Mouse (Mus musculus) embryo, embryonic 10 days (tissue): Measurements from ENCODE around the gene Trim46.
"Not testable (repeated sequence)": the region's sequence is repeated elsewhere in the genome, so short reads cannot be mapped to it uniquely, and the experiment has no call there.

Source experiments
- DNase-seq: peaks from one replicate; pipeline ENCODE4 v3.0.0-alpha.2; 2015; ENCODE audit warnings: low spot score

Gene Trim46

DNA sequence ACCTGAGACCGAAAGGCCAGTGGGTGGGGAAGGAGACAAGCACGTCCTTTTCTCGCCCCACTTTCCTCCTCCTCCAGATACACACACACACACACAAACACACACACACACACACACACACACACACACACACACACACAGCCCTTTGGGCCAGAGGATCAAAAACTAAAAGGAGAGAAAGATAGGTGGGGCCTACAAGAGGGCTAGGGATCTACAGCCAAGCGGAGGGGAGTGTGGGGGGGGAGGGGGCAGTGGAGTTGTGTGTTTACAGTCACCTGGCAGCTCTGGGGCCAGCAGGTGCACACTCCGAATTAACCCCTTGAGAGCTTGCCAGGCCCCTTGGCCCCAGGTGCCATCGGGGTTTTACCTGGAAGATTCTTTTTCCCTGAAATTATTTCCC, 13.5 kb downstream of the Trim46 start:
- DNase-seq = no peak

DNA sequence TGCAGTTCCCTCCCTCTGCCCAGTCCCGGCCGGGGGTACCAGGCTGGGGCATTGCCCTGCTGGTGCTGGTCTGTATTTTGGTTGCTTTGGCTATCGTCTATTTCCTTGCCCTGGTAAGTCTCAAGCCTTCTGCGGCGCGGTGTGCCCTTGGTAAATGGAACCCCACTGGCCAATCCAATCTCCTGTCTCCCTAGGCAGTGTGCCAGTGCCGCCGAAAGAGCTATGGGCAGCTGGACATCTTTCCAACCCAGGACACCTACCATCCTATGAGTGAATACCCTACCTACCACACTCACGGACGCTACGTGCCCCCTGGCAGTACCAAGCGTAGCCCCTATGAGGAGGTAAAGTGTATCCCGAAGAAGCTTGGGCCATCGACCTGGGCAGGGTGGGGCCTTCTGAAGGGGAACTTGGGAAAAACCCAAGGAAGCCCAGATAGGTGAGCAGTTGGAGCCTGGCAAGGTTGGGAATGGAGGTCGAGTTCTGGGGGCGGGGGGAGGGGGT, 14.3 kb downstream of the Trim46 start:
- no peak for DNase-seq

DNA sequence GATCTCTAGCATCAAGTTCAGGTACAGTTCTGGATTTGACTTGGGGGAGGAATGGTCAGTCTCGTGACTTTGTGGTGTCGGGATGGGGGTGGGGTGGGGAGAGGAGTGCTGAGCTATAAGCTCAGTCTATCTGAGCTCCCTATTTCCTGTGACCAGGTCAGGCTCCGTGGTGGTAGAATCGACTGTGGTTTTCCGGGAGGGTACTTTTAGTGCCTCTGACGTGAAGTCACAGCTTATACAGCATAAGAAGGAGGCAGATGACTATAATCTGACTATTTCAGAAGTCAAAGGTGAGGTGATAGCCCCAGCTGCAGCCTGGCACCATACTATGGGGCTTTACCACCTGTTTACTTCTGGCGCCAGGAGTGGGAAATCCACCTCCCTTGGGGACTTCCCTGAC, 14.8 kb downstream of the Trim46 start:
- DNase-seq = no peak

DNA sequence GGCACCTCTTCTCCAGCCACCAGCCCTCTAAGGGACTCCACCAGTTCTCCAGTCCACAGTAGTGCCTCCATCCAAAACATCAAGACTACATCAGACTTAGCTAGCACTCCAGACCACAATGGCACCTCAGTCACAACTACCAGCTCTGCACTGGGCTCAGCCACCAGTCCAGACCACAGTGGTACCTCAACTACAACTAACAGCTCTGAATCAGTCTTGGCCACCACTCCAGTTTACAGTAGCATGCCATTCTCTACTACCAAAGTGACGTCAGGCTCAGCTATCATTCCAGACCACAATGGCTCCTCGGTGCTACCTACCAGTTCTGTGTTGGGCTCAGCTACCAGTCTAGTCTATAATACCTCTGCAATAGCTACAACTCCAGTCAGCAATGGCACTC, 15.5 kb downstream of the Trim46 start:
- no peak for DNase-seq

DNA sequence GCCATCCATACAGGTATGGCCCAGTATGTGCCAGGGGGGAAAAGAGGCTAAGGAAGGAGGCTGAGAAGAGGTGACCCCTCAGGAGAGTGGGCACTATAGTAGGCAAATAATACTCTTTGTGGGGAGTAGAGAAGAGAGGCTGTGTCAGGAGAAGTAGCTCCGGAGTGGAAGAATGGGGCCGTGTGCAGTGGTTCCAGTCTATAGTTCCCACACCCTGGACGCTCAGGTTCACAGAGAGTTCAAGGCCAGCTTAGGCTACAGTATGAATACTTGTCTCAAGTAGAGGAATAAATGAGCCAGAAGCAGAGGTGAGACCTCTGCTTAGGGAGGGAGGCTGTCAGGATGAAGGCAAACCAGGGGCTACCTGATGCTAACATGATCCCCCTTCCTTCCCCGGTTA, 16.8 kb downstream of the Trim46 start:
- no peak for DNase-seq

DNA sequence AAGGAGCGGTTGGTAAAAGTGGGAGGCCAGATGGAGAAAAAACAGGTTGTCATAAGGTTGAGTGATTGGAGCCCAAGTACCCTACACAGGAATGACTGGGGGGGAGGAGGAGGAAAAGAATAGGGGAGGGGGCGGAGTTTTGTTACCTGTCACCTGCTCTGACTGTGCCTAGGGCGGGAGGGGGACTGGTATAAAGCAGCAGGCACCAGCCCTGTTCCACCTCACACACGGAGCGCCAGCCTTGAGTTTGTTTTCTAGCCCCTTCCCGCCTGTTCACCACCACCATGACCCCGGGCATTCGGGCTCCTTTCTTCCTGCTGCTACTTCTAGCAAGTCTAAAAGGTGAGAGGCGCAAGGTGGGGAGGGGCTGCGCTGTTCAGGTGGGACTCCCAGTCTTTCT, 17.3 kb downstream of the Trim46 start, which contains the start of gene Muc1:
Muc1 (plus strand) TSS at position 222 of the 400 bp plus-strand sequence.
- DNase-seq = no peak

DNA sequence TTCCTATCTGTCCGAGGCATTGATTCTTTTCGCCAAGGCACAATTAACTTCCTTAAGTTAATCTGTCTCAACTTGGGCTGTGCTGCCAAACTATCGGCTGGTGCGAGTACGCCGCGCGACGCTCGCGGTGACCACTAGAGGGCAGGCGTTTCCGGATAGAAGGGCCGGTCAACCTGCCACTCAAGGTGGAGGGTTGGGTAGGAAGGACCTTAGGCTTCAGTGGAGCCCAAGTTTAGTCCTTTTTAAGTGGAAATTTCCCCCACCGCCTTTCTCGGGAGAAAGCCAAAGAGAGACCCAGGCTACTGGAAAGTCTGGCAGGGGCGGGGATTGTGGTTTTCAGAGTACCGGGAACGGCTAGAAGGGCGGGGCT, 17.9 kb downstream of the Trim46 start:
- peak; percentile 96 for DNase-seq

DNA sequence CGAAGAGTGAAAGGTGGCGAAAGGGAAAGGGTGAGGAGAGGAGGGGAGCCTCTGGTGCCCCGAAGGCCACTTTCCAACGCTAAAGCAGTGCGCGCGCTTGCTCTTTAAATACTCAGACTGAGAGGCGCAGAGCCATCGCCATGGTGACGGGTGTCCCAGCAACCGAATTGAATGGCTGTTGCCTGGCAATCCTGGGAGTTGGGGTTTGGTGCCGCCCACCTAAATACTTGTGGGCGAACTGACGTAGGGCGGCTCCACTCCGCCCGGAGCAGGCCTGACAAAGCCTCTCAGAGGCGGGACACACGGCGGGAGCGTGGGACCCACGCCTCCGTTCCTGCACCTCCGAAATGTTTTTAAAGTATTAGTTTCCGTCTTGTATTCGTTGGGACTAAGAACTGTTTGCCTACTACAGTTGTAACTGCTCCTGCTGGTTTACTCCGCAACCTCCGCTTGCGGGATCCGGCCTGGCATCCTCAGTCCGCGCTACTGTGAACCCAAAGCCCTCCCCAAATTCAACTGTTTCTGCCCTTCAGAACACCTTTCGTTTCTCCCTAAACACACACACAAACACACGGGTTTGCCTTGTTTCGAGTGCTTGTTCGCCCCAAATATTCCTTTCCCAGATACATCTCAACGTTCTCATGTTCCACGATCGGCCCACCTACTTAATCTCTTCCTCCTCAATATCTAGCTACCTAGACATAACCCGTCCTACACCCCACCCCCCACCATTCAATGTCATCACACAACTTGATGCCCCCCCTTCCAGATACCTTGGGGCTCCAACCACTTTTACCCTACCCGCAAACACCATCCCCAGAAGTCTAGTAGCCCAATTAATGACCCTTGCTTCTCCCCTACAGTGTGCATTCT, 18.6 kb downstream of the Trim46 start:
- peak; percentile 99 for DNase-seq

DNA sequence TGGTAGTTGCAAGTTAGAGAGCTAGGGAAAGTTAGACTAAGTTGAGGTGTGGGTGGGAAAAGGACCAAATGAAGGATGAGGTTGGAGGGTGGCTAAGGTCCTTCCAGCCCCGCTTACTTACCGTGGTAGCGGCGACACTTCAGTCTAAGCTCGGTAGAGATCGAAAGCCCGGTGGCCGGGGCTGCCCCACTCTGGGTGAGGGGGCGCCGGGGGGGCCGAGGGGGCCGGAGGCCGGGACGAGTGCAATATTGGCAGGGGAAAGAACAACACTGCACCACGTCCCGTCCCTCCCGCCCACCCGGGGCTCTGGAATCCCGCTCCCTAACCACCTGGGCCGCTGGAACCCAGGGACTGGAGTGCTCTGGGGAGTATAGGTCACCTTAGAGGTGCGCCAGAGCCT, 19.2 kb downstream of the Trim46 start, which contains the start of gene Mtx1:
Mtx1 (minus strand) TSS at position 189 of the 400 bp plus-strand sequence.
- DNase-seq = peak; percentile 19

DNA sequence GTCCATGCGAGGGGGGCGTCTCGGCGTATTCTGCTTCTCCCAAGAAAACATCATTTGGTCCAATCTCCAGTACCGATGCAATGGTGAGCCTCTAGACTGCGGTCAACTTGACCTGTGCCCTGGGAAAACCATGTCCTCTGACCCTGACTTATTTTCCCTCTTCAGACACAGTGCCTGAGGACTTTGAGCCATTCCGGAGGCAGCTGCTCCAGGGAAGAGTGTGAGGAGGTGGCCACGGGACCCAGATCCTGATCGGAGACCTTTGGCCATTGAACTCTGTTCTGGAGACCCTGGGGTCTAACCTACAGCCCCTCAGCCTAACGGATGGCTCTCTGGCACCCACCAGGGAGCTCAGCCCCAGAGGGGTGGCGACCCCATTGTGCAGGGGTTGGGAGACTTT, 19.7 kb downstream of the Trim46 start:
- DNase-seq = peak; percentile 54

DNA sequence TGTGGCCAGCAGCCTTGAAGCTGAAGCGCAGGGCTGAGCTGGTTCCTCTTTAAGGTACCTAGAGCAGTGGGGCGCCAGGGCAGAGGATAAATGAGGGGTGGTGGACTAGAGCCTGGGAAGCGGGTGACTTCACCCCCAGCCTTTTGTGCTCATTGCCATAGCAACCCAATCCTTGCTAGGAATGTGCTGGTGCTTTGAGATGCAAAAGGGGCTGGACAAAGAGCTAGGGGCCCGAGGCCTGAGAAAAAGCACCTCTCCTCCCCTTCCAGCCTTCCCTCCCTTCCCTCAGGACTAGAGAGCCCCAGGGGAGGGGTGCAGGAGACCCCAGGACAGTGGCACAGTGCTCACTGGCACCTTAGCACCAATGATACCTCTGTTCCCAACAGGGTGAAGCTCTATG, 20.2 kb downstream of the Trim46 start:
- DNase-seq = peak; percentile 89

DNA sequence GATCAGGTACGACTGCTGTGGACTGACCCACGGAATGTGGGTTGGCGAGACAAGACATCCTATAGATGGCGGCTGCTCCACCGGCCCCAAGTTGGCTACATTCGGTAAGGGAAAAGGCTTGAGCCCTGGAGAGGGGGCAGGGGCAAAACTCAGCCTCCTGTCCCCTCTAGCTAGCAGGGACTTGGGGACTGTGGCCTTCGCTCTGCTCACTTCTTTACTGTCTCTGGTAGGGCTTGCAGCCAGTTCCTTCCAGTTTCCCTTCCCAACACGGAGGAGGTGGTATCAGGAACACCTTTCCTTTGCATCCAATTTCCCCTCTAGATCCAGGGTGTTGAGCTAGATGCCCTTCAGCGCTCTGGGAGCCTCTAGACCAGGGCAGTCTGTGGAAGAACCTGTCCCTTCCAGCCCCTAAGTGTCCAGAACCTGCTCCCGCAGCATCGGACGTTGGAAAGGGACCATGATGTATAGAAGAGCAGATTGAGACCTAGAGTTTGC, 20.7 kb downstream of the Trim46 start:
- no peak for DNase-seq

DNA sequence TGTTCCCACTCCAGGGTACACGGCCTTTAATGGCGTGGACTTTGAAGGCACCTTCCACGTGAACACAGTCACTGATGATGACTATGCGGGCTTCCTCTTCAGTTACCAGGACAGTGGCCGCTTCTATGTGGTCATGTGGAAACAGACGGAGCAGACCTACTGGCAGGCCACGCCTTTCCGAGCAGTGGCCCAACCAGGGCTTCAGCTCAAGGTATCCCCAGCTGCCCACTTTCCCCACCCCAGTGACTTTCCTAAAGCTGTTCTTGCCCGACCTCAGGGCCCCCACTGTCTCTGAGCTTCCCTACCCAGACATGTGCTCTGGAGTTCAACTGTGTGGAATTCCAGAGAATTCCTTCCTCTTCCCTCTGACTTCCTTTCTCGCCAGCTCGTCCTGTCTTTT, 21.3 kb downstream of the Trim46 start:
- no peak for DNase-seq

DNA sequence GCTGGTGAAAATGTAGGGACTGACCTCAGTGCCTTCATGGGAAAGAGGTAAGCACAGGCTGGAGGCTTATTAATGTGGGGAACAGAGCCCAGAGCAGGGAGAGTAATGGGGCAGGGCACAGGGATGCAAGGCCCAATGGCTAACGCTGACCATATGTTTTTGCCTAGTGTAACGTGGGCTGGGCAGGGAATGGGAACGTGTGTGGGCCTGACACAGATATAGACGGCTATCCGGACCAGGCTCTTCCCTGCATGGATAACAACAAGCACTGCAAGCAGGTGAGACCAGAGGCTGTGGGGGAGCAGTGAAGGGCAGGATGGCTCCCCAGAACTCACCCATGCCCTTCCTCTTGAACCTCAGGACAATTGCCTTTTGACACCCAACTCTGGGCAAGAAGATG, 24.9 kb downstream of the Trim46 start:
- DNase-seq = no peak

DNA sequence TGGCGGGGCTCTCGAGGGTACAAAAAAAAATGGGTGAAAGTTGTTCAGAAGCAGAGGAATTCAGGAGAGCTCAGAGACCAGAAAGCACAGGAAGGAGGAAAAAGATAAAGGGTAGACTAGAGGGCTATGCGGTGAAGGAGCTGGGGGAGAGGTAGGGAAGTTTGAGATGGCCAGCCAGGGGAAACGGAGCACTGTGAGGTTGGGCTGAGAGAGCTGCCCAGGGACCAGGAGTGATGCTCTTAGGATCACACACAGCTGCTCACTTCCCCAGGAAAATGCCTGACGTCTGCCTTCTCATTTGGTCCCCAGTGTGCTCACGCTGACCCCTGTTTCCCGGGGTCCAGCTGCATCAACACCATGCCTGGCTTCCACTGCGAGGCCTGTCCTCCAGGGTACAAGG, 26.6 kb downstream of the Trim46 start:
- DNase-seq = peak; percentile 71

DNA sequence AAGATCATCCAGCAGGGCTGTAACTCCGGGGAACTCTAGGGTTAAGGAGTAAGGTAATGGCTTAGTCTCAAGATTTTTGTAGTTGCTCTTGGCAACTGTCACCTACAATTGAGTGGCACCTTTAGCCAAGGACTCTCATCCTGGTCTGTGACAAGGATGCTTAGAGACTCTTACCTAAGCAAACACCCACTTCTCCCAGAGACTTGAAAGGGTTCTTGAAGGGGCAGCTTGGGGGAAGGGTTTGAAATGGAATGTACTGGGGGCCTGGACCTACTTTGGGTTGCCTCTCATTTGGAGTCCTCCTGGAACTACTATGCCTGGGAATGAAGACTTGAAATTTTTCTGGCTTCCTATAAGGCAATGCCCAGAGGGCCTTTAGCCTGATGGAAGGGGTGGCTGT, 27.8 kb downstream of the Trim46 start:
- DNase-seq = no peak

DNA sequence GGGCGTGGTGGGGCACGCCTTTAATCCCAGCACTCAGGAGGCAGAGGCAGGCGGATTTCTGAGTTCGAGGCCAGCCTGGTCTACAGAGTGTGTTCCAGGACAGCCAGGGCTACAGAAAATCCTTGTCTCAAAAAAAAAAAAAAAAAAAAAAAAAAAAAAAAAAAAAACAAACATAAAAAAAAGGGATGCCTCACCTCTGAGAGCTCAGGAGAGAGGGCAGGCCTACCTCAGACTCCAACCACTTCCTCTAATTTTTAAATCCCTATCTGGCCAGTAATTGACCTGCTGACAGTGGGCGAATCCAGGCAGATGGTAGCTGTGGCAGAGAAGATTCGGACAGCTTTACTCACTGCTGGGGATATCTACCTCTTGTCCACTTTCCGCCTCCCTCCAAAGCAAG, 29.7 kb downstream of the Trim46 start:
- DNase-seq = not testable (repeated sequence)

DNA sequence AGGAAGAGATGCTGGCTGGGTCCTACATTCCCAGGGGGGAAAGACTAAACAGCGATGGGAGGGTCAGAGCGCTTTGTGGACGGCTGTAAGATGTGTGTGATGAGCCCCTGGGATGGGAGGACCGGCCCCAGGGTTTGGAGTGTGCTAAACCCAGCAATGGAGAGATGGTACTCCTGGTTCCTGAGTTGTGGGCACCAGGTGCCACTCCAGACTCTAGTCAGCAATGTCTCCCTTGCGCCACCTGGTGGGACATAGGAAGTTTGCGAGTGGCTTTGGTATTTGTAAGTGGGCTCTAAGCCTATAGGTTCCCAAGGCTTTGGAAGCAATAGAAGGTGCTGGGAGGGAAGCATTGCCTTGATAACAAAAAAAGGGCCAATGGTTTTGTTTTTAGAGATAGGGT, 30.3 kb downstream of the Trim46 start:
- DNase-seq = peak; percentile 96

DNA sequence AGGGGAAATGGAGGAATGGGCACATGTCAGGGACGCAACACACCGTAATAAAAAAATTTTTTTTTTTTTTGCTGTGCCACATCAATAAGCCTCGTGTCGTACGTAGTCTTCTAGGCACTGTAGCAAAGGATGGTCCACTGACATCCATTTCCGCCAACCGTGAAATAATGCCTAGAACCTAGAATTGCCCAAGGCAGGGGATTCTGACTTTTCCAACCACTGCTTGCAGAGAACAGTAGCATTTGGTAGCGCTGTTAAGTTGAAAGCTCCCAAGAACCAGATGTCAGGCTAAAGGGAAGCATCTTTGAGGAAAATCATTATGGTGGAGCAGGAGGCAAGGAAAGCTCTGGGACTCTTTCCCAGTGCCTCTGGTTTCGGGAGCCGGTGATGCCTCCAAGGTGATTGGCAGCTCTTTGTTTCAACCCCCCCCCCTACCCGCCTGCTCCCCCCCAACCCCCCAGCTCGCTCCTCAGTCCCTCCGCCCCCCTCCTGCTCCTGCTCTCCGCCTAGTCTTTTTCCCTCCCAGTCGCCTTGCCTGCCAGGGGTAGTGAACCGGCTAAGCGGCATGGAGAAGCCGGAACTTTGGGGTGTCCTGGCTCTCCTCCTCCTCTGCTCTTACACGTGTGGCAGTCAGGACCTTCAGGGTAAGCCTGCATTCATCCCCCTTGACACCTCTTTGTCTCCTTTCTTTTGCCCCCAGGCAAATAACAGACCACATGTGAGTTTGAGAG, 31.3 kb downstream of the Trim46 start, which contains the start of gene Thbs3:
Thbs3 (plus strand) TSS at position 500 of the 731 bp plus-strand sequence.
- peak; percentile 72 for DNase-seq

DNA sequence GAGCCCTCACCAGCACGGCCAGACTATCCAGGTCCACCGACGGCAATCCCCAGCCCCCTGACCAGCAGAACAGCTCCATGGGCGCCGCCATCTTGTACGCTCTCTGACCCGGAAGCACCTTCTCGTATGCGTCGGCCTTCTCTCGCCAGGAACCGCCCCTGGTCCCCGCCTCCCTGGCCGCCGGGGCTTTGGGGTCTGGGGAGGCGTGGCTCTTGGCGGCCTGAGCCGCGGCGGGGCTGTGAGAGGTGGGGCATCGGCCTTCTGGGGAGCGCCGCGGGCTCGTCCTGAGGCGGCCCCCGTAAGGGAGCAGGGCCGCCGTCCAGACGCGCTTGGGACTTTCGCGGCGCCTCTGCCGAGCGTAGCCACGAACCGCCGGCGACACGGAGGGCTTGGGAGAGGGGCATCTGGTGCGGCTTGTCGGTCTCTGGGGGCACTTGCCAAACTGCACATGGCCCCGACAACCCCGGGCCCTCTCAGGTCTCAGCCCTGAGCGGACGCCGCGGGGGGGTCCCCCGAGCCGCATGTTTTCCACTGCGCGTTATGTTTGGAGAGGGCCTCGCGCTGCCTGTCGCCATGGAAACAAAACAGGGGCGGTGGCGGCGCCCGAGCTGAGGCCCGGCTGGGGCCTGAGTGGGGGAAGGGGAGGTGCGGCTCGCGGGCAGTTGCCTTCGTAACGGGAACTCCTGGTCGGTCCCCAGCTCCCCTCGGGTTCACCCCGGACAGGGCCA, 32.1 kb downstream of the Trim46 start:
- peak; percentile 98 for DNase-seq

DNA sequence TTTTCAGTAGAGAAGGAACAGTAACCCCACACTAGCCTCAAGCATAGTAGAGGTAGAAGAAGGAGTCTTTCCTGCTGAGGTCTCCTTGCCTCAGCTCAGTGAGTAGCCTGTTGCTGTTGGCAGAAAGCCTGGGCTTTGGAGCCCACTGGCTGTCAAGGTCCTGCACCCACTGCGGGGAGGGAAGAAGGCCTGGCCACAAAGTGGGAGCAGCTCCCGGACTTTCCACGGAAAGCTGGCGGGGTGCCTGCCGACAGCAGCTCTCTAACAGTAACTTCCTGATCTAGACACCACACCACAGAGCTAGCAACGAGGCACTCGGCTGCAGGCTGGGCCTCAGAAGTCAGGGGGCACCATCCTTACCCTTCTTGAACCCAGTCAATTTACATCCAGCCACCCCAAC, 35.4 kb downstream of the Trim46 start:
- no peak for DNase-seq

DNA sequence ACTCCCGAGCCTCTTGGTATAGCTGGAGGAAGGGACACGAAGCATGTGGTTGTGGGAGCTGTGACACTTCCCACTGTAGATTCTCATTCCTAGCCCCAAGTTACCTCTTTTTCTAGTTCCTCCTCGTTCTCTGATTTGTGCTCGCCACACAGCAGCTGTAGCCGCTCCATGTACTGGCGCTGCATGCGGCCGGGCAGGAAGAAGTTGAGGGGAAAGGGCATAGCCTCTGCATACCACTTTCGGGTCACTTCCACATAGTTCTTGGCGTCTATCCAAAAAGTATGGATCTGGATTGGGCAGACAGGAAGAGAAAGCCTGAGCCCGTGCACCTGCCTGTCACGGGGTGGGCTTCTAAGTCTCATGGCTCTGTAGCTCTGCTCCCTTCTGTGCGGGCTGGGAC, 35.9 kb downstream of the Trim46 start:
- DNase-seq = no peak
